Mouse (Mus musculus): ENCODE data around the gene Sox8.

Sox8 gene

GRCm38 (mm10) chr17:25579332-25580047, 9.0 kb upstream of the Sox8 start:
- no peak for DNase-seq (ENCODE audit: low spot score)

DNA sequence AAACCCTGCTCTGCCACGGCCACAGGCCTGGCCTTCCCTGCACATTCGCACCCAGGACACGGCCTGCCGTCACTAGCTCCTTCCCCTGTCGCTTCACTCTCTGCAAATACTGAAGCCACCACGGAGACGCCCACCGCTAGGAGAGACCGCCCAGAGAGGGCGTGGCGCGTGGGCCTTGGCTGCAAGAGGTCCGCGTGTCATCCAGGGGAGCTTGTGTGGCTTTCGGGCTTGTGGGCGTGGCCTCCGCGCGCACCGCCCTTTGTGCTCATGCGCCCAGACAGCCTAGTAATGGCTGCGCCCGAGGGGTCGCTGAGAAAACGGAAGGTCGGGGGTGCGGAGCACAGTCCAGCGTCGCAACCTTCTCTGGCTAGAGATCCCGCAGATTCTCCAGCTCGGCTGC, 8.4 kb upstream of the Sox8 start, which contains the start of gene Lmf1:
Gene Lmf1, plus strand, starts transcription at position 166 of the 400 bp plus-strand sequence.
- peak; percentile 87 for DNase-seq (ENCODE audit: low spot score)

- DNase-seq (ENCODE audit: low spot score), result no peak
Measured at GRCm38 (mm10) chr17:25577702-25578101, 7.2 kb upstream of the Sox8 start.

DNA sequence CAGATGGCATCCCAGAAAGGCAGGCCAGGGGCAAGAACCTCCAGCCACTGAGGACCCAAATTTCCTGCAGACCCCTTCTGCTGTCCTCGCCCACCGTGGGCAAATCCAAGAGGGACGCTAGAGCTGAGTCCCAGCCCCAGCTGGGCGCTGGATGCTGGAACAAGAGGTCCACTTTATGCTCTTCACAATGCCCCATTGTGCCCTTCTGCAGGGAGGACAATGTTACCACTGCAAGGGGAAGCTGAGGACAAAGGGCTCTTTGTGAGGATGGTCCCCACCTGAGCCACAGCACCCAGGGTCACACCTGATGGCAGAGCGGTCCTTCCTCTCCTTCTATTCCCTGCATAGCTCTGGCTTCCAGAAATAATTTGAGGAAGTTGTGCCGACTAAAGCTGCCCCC, 6.8 kb upstream of the Sox8 start:
- DNase-seq (ENCODE audit: low spot score), result no peak

DNA sequence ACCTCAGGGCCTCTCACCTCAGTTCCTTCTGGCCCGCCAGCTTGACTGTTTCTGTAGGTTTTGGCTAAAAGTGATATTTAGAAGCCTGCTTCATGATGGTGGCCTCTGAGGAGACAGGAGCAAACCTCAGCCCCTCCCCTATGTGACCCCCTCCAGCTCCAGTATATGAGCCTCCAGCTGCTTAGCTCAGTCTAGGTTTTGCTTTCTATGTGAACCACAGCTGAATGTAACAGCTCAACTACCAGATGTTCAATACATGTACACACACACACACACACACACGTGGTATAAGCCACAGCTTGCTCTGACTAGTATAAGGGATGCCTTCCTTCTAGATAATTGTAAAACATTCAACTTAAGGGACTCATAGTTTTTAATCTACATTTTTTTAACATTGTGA, 5.5 kb upstream of the Sox8 start:
- DNase-seq (ENCODE audit: low spot score), result no peak

GRCm38 (mm10) chr17:25575208-25575971, 4.9 kb upstream of the Sox8 start:
- no peak for DNase-seq (ENCODE audit: low spot score)

DNA sequence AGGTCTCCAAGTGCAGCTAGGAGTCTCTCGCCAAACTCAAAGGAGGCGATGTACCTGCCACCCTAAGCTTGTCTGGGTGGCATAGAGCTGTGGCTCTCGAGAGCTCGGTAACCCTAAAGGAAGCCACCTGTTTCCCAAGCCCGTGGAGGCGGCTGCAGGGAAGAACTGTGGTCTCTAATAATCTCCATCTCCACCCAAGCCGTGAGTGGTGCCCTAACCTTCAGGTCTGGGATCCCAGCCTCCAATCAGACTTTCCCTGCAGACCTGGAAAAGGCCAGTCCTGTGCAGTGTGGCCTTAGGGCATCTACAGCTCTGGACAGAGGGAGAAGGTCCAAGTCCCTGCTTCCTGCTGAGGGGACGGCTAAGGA, 951 bp upstream of the Sox8 start:
- DNase-seq (ENCODE audit: low spot score), result no peak

DNA sequence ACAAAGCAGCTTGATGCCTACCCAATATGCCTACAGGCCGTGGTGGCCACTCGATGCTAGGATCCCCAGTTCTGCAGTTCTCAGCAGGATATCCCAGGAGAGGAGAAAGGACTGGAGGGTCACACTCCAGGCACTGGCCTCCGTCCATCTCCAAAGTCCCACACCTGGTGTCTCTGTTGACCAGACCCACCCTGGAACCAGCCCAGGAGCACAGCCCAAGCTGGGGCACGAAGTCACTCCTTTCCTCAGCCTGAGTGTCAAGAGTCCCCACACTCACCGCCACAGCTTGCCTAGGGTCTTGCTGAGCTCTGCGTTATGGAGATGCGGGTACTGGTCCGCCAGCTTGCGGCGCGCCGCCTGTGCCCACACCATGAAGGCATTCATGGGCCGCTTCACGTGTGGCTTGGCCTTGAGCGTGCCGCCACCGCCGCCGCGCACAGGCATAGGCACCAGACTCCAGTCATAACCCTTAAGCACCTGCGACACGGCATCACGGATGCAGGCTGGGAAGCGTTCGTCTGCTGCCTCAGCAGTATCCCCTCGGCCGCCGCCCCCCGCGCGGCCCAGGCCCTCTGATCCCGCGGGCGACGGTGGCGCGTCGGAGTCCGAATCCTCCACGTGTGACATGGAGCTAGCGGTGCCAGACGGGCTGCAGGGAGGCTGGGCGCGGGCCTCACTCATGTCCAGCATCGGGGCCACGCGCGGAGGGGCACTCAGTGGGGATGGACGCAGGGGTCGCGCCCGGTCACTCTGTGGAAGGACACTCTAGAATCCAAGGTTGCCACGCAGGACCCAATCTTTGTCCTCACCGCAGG, 446 bp downstream of the Sox8 start:
- no peak for DNase-seq (ENCODE audit: low spot score)

GRCm38 (mm10) chr17:25568880-25569279, 1.6 kb downstream of the Sox8 start:
- DNase-seq (ENCODE audit: low spot score), result no peak

DNA sequence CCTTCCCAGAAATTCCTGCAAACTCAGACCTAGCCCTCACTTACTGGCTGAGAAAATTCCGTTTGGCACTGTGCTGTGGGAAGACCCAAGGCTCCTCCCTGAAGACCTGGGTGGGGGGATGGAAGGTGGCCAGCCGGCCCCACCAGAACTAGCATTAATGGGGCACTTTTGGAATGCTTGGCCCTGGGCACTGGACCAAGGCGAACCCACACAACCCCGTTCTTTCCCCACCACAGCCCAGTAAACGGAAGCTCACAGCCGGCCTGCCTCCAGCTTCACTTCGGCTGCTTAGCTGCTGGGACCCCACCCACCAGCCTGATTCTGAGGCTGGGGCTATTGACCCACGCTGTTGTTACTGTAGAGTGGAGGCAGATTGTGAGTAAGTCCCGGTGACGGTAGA, 2.3 kb downstream of the Sox8 start:
- no peak for DNase-seq (ENCODE audit: low spot score)

GRCm38 (mm10) chr17:25567745-25568144, 2.7 kb downstream of the Sox8 start:
- peak; percentile 44 for DNase-seq (ENCODE audit: low spot score)

- no peak for DNase-seq (ENCODE audit: low spot score)
Measured at GRCm38 (mm10) chr17:25567261-25567660, 3.2 kb downstream of the Sox8 start.

GRCm38 (mm10) chr17:25565860-25566600, 4.5 kb downstream of the Sox8 start:
- no peak for DNase-seq (ENCODE audit: low spot score)

DNA sequence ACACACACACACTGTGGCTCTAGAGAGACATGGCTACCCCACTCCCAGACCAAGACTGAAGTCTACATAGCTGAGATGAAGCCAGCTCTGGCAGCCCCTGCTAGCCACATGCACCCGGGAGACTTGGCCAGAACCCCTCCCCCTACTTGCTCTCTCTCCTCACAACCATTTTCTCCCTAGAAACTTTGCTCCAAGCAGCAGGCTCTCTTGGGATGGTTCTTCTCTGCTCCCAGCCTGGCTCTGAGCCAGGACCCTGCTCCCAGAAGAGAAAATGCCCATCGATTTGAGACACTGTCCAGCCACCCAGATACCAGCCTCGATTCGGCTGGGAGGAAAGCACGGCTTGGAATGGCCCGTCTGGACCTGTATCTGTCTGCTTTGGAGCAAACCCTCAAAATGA, 5.2 kb downstream of the Sox8 start:
- no peak for DNase-seq (ENCODE audit: low spot score)

- DNase-seq (ENCODE audit: low spot score), result no peak
Measured at GRCm38 (mm10) chr17:25564481-25564880, 6.0 kb downstream of the Sox8 start.

- no peak for DNase-seq (ENCODE audit: low spot score)
Measured at GRCm38 (mm10) chr17:25561223-25562028, 9.1 kb downstream of the Sox8 start.

DNA sequence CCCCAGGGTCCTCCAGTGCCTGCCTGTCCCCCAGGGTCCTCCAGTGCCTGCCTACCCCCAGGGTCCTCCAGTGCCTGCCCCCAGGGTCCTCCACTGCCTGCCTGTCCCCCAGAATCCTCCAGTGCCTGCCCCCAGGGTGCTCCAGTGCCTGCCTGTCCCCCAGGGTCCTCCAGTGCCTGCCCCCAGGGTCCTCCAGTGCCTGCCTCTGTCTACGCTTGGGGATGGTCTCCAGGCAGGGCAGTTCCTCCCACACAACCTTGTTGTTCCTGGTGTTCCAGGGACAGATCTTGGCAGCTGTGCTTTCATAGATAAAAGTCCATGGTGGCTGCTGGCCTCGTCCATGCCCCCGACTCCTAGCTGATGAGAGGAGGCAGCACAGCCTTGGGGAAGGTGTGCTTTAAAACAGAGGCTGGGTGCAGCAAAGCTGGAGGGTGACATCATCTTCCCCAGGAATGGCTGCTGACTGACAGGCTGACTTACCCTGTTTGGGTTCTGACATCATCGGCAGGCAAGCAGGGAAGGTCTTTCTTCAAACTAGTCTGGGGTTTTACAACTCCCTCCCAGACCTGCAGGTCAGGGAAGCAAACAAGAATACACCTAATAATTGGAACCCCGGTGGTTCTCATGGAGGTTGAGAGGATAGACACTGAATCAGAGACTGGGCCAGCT, 9.8 kb downstream of the Sox8 start:
- no peak for DNase-seq (ENCODE audit: low spot score)

GRCm38 (mm10) chr17:25559634-25560033, 10.9 kb downstream of the Sox8 start:
- no peak for DNase-seq (ENCODE audit: low spot score)

DNA sequence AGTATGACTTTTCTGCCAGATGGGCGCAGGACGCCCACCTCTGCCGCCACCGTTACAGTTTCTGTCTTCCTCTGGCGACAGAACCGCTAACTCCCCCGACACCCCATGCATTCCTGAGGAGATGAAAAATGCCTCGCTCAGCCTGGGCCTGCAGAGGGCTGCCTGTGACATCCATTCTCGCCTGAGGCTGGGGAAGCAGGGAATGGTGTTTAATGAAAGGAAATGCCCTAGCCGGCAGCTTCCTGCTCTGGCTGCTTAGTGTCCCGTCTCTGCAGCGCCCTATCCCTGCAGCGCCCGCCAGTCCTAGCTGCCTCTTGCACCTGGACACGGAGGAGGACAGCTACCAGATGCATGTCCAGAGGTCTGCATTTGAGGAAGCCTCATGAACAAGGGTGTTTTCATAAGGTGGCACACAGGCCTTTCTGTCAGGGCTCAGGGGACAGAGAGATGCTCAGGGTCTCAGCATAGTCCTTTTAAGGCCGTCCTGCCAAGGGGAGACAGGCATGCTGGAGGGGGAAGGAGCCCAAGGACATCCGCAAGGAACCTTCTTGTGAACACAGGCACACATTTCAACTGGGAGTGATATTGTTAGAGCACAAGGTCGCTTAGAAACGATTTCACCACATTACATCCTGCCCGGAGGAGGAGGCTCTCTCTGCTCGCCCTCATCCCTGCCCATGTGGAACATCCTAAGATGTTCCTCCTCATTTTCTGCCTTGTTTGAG, 13.7 kb downstream of the Sox8 start:
- no peak for DNase-seq (ENCODE audit: low spot score)

Data from ovary, postnatal 14 days (tissue).